Mouse (Mus musculus): ENCODE measurements around the gene Arhgef5.

Gene Arhgef5

GRCm38 (mm10) chr6:43312961-43313656, 47.7 kb downstream of the Arhgef5 start:
- DNase-seq (ENCODE audit: low read depth, low spot score) = no peak

GRCm38 (mm10) chr6:43333479-43333878, 68.1 kb downstream of the Arhgef5 start:
- DNase-seq (ENCODE audit: low read depth, low spot score) = no peak

DNA sequence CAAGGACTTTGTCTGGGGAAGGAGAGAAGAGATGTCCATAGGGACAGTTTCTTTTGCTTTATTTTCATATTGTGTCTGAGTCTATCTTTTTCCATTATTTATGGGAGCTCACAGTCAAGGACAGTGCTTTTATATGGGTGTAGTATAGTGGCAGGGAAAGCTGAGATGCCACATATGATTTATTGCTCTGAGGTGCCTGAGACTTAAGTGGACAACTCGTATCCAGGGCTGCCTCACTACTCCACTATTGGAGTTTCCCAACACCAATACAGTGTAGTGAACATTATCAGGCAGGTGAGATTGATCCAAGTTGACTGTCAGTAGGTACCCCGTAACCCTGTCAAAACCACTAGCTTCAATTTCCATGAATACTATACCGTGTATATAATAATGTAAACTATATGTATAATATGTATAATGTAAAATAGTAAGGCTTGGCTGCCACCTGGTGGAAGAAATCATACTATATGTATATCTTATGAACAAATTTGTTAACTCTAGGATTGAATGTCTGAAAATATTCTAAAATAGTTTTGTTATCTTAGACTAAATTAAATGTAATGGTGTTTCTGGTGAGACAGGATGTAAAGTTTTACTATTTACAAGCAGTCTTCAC, 70.3 kb downstream of the Arhgef5 start:
- no peak for DNase-seq (ENCODE audit: low read depth, low spot score)

DNA sequence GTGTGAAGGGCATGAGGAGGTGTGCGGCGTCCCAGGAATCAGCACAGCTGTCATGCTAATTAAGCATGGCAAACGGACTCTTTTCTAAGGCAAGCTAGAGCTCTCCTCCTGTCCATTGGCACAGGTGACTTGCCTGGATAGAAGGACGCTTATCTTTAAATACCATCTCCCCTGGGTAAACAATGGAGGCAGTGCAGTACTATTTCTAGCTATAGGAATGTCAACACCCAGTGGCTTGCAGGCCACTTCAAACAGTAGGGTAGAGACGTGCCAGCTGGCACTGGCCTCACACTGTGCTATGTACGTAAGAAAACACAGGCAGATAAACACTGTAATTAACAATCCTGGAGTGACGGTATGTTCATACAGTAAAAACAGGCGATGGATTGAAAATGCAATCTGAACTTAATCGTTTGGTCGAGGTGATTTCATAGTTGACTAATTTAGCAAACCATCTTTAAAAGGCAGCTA, 72.1 kb downstream of the Arhgef5 start:
- no peak for DNase-seq (ENCODE audit: low read depth, low spot score)

DNA sequence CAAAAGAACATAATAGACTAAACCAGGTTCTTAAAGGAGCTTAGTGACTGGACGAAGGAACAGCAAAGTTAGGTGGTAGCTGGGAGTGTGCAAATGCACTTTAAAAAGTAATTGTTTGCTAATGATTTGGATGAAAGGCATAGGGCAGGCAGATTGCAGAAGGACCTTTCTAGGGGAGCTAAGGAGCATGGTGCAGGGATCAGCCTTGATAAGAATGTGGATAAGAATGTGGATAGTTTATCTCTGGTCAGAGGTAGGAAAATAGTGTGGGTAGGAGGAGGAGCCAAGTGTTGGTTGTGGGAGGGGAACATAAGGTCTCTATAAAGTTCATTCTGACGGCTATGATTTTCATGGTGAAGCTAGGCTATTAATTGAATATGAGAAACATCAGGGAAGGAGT, 73.4 kb downstream of the Arhgef5 start:
- no peak for DNase-seq (ENCODE audit: low read depth, low spot score)
